In the genomic region with DNA sequence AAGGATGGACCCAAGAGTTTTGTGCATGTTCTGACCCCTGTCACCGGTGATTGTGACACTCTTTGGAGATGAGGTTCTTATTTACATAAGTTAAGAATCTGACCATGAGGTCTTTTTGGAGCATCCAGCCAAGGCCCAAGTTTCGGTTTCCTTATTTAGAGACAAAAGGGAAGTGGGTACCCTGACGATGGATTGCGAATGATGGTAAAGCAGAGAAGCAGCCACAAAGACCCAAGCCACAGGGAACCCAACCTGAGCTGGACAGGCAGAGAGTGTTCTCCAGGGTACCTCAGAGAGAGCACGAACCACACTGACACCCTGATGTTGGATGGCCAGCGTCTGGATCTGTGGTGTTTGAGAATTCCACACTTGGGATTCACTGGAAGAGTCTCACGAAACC, we compare ENCODE assay signal across 23 mouse cellular contexts.
A peak's percentile ranks its signal among the peaks of the same experiment; 100 is the strongest.
DNase-seq lines count a peak whose midpoint lies in the region; ATAC-seq lines count a peak whose summit lies in the region.
"Had no signal": no experiment of that assay in that cellular context is flagged by ENCODE, and none has a peak within 500 bp of the region (broad histone marks: within the 10 kb centered on the region; RNA-seq: fewer than 3 reads in every experiment).

No protein-coding gene starts in this region.

- H3K4me2 ChIP-seq in forebrain, embryonic 13.5 days, result no peak overlapping the region
- H3K4me2 ChIP-seq: embryonic facial prominence, embryonic 13.5 days; embryonic facial prominence, embryonic 15.5 days; forebrain, embryonic 12.5 days; forebrain, embryonic 15.5 days had no signal

- H3K27ac ChIP-seq in forebrain, embryonic 13.5 days, result no peak overlapping the region
- H3K27ac ChIP-seq: embryonic facial prominence, embryonic 13.5 days; embryonic facial prominence, embryonic 15.5 days; forebrain, embryonic 10.5 days; forebrain, embryonic 12.5 days; forebrain, embryonic 15.5 days had no signal

- no peaks in the 10 kb centered on the region for H3K9me3 ChIP-seq in forebrain, embryonic 13.5 days (replicated peaks)
- H3K9me3 ChIP-seq: embryonic facial prominence, embryonic 13.5 days; embryonic facial prominence, embryonic 15.5 days; forebrain, embryonic 10.5 days; forebrain, embryonic 12.5 days; forebrain, embryonic 15.5 days had no signal

- WGBS in forebrain, embryonic 13.5 days, result 89% methylated on average over 7 of the region's 7 CpGs

- no peaks in the 10 kb centered on the region for H3K27me3 ChIP-seq in forebrain, embryonic 13.5 days
- H3K27me3 ChIP-seq: embryonic facial prominence, embryonic 13.5 days; embryonic facial prominence, embryonic 15.5 days; forebrain, embryonic 12.5 days; forebrain, embryonic 15.5 days had no signal

- DNase-seq in adrenal gland, postnatal 10 days, result no peak
- no peak for DNase-seq in neural tube, embryonic 10.5 days (ENCODE audit: extremely low spot score, low spot score)
- DNase-seq: adrenal gland, adult 2 months; adrenal gland, postnatal 14 days; adrenal gland, postnatal 36 days; cerebellum, adult 11-12 months; cerebellum, adult 2 months; cerebellum, adult 9-10 months; cerebellum, postnatal 10 days; cerebellum, postnatal 25 days; embryo, embryonic 11 days; forebrain, postnatal 0 days had no signal

- ATAC-seq in common myeloid progenitor, adult 5-6 weeks (replicated peaks; ENCODE audit: low read depth, poor library complexity, severe bottlenecking), result peak; percentile 87
- ATAC-seq in granulocyte monocyte progenitor cell, adult 5-6 weeks (replicated peaks; ENCODE audit: poor library complexity, severe bottlenecking), result peak; percentile 95
- ATAC-seq in megakaryocyte, adult 5-6 weeks (ENCODE audit: poor library complexity, severe bottlenecking), result peak; percentile 94
- ATAC-seq in monocyte, adult 5-6 weeks (replicated peaks; ENCODE audit: insufficient number of reproducible peaks, low FRiP score, low TSS enrichment, poor library complexity, severe bottlenecking), result peak; percentile 25; the same call in 1 of the 2 replicates
- ATAC-seq in forebrain, embryonic 13.5 days, result no peak
- ATAC-seq: forebrain, embryonic 15.5 days; forebrain, postnatal 0 days had no signal

- no peaks in the 10 kb centered on the region for H3K36me3 ChIP-seq in forebrain, embryonic 13.5 days (ENCODE audit: poor library complexity, severe bottlenecking)
- H3K36me3 ChIP-seq: embryonic facial prominence, embryonic 13.5 days; embryonic facial prominence, embryonic 15.5 days; forebrain, embryonic 10.5 days; forebrain, embryonic 12.5 days; forebrain, embryonic 15.5 days had no signal

- no peaks in the 10 kb centered on the region for H3K4me1 ChIP-seq in forebrain, embryonic 13.5 days
- H3K4me1 ChIP-seq: embryonic facial prominence, embryonic 13.5 days; embryonic facial prominence, embryonic 15.5 days; forebrain, embryonic 10.5 days; forebrain, embryonic 12.5 days; forebrain, embryonic 15.5 days had no signal

- H3K4me3 ChIP-seq in forebrain, embryonic 13.5 days, result no peak overlapping the region
- H3K4me3 ChIP-seq: embryonic facial prominence, embryonic 13.5 days; embryonic facial prominence, embryonic 15.5 days; erythroblast, embryonic 14.5 days; forebrain, embryonic 10.5 days; forebrain, embryonic 12.5 days; forebrain, embryonic 15.5 days had no signal

- no peak overlapping the region for H3K9ac ChIP-seq in forebrain, embryonic 13.5 days
- H3K9ac ChIP-seq: embryonic facial prominence, embryonic 13.5 days; embryonic facial prominence, embryonic 15.5 days; forebrain, embryonic 12.5 days; forebrain, embryonic 15.5 days; forebrain, postnatal 0 days had no signal
